Mouse (Mus musculus) stomach, postnatal 0 days (tissue): ENCODE data around the gene Slc34a1.

Experiments used
- CTCF ChIP-seq: IDR thresholded peaks from 2 replicates; pipeline ENCODE4 v1.5.1; 2016; ENCODE audit warnings: antibody characterized with exemption, low read depth, mild to moderate bottlenecking, moderate library complexity
- EP300 ChIP-seq: optimal IDR thresholded peaks from 2 replicates; pipeline ENCODE3; 2016; ENCODE audit warnings: antibody characterized with exemption

DNA sequence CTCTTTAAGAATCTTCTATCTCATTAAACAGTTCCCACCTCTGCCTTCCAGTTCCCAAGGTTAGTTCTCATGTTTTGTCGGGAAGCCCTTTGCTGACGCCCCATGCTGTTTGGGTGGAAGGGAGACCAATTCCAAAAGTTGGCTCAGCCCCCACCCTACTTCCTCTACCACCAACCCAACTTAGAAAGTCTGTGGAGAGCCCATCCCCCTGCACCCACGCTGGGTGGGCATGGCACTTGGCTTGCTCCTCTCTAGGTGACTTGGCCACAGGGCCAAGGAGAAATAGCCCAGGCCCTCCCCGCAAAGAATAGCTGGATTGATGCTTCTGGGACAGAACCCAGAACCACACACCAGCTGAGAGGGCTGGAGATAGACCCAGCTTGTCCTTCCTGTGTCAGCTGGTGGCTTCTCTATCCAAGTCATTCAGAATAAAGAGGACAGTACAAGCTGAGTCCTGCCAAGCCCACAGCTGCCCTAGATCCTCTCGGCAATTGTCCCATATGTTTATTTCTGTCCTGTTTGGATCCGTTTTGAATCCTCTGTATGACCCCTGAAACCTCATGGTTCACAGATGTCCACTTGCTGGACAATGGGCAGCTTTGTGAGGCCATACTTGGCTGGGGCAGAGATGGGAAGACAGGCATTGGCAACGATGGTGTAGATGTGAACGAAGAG is 26.8 kb upstream of the Slc34a1 start:
- TF ChIP-seq EP300: no peak
- no peak for TF ChIP-seq CTCF
